Mouse (Mus musculus) ES-Bruce4 (cell line): ENCODE data around the gene Olfr1496. TPM values are rescaled to one million over a fixed set of nuclear protein-coding genes. Genes with fewer than 3 reads are reported as not detected.
"Not testable (repeated sequence)": the region's sequence is repeated elsewhere in the genome, so short reads cannot be mapped to it uniquely, and the experiment has no call there.

Source experiments
- H3K27ac ChIP-seq: 2 replicates; pipeline ENCODE4 v1.5.1; 2012; ENCODE audit warnings: low read length, inconsistent platforms; ENCODE audit not compliant: insufficient read depth
- H3K27me3 ChIP-seq: 2 replicates; pipeline ENCODE4 v1.6.1; 2012; ENCODE audit warnings: mild to moderate bottlenecking, low read length, inconsistent platforms; ENCODE audit not compliant: control insufficient read depth, poor library complexity, insufficient read depth, severe bottlenecking
- H3K36me3 ChIP-seq: 2 replicates; pipeline ENCODE4 v1.6.1; 2012; ENCODE audit warnings: inconsistent platforms, mild to moderate bottlenecking, low read length, moderate library complexity; ENCODE audit not compliant: control insufficient read depth, poor library complexity, insufficient read depth, severe bottlenecking
- H3K4me1 ChIP-seq: one replicate; pipeline ENCODE4 v1.8.1; 2011; ENCODE audit warnings: low read length; ENCODE audit not compliant: control insufficient read depth, insufficient read depth
- H3K4me3 ChIP-seq: 2 replicates; pipeline ENCODE4 v1.5.1; 2011; ENCODE audit warnings: low read depth, mild to moderate bottlenecking, low read length
- H3K9ac ChIP-seq: 2 replicates; pipeline ENCODE4 v1.6.1; 2012; ENCODE audit warnings: low read depth, mild to moderate bottlenecking, inconsistent platforms; ENCODE audit not compliant: poor library complexity, severe bottlenecking
- H3K9me3 ChIP-seq: replicated peaks from 2 replicates; pipeline ENCODE4 v1.6.1; 2012; ENCODE audit warnings: mild to moderate bottlenecking, low read length, inconsistent platforms; ENCODE audit not compliant: control insufficient read depth, poor library complexity, insufficient read depth, severe bottlenecking
- CTCF ChIP-seq: IDR thresholded peaks from one replicate; pipeline ENCODE4 v1.8.1; 2011; ENCODE audit warnings: low read depth, low read length
- EP300 ChIP-seq: IDR thresholded peaks from 2 replicates; pipeline ENCODE4 v1.6.1; 2011; ENCODE audit warnings: low read depth, low read length; ENCODE audit not compliant: insufficient read depth
- POLR2A ChIP-seq: IDR thresholded peaks from one replicate; pipeline ENCODE4 v1.8.1; 2011; ENCODE audit warnings: low read length; ENCODE audit not compliant: insufficient read depth
- polyA plus RNA-seq: library from polyadenylated mRNA; stranded (reverse); fragments of >200 nt; gene quantifications from 2 replicates; pipeline ENCODE4 v1.2.4, GENCODE M21; 2011; ENCODE audit warnings: low read depth; ENCODE audit not compliant: missing spikeins, insufficient read depth, insufficient read length

Gene Olfr1496
- not detected in 2 replicates for polyA plus RNA-seq

GRCm38 (mm10) chr19:13777578-13777977, at the start of gene Olfr1496:
Gene Olfr1496, plus strand, starts transcription at chr19:13777878.
- Histone ChIP-seq H3K9ac (no peak within 1 kb of the TSS), H3K27me3 (no peaks in the 10 kb centered on the region), H3K27ac (no peak within 1 kb of the TSS), H3K4me1 (no peaks in the 10 kb centered on the region), H3K36me3 (no peaks in the 10 kb centered on the region), H3K9me3 (no peaks in the 10 kb centered on the region), H3K4me3 (no peak within 1 kb of the TSS)
- TF ChIP-seq CTCF, result no peak
- TF ChIP-seq POLR2A, result no peak
- TF ChIP-seq EP300, result no peak

GRCm38 (mm10) chr19:13739428-13739827, 38.2 kb upstream of the Olfr1496 start, which contains the start of gene Olfr1494:
Gene Olfr1494, plus strand, starts transcription at chr19:13739728.
- Histone ChIP-seq H3K27ac (no peak within 1 kb of the TSS), H3K36me3 (no peaks in the 10 kb centered on the region), H3K9ac (no peak within 1 kb of the TSS), H3K9me3 (no peaks in the 10 kb centered on the region), H3K4me3 (no peak within 1 kb of the TSS), H3K27me3 (no peaks in the 10 kb centered on the region), H3K4me1 (no peaks in the 10 kb centered on the region)
- TF ChIP-seq POLR2A (no peak), EP300 (no peak), CTCF (no peak)

GRCm38 (mm10) chr19:13749366-13749765, 28.3 kb upstream of the Olfr1496 start:
- Histone ChIP-seq H3K4me1 (no peaks in the 10 kb centered on the region), H3K27me3 (no peaks in the 10 kb centered on the region), H3K36me3 (no peaks in the 10 kb centered on the region), H3K4me3 (no peak overlapping the region), H3K9me3 (no peaks in the 10 kb centered on the region), H3K9ac (no peak overlapping the region), H3K27ac (no peak overlapping the region)
- TF ChIP-seq EP300 (no peak), CTCF (no peak), POLR2A (no peak)

- H3K27ac ChIP-seq, result no peak within 1 kb of the TSS
- no peaks in the 10 kb centered on the region for H3K36me3 ChIP-seq
- H3K4me3 ChIP-seq, result no peak within 1 kb of the TSS
- no peaks in the 10 kb centered on the region for H3K4me1 ChIP-seq
- no peak for TF ChIP-seq POLR2A
- TF ChIP-seq CTCF, result no peak
- TF ChIP-seq EP300, result no peak
- no peaks in the 10 kb centered on the region for H3K9me3 ChIP-seq
- H3K9ac ChIP-seq, result no peak within 1 kb of the TSS
- H3K27me3 ChIP-seq, result no peaks in the 10 kb centered on the region
Observed at GRCm38 (mm10) chr19:13764306-13764705, 13.4 kb upstream of the Olfr1496 start, which contains the start of gene Olfr1495. Gene Olfr1495, plus strand, starts transcription at chr19:13764606.

GRCm38 (mm10) chr19:13768565-13769276, 9.0 kb upstream of the Olfr1496 start:
- Histone ChIP-seq H3K4me1 (no peaks in the 10 kb centered on the region), H3K9me3 (no peaks in the 10 kb centered on the region), H3K4me3 (no peak overlapping the region), H3K27ac (no peak overlapping the region), H3K36me3 (no peaks in the 10 kb centered on the region), H3K27me3 (no peaks in the 10 kb centered on the region), H3K9ac (no peak overlapping the region)
- TF ChIP-seq POLR2A (no peak), EP300 (no peak), CTCF (no peak)

- H3K27me3 ChIP-seq, result no peaks in the 10 kb centered on the region
- H3K4me3 ChIP-seq, result no peak within 1 kb of the TSS
- no peaks in the 10 kb centered on the region for H3K4me1 ChIP-seq
- no peaks in the 10 kb centered on the region for H3K36me3 ChIP-seq
- no peak within 1 kb of the TSS for H3K27ac ChIP-seq
- H3K9ac ChIP-seq, result no peak within 1 kb of the TSS
- TF ChIP-seq POLR2A (no peak), CTCF (no peak), EP300 (no peak)
- no peaks in the 10 kb centered on the region for H3K9me3 ChIP-seq
Observed at GRCm38 (mm10) chr19:13798102-13798501, 20.4 kb downstream of the Olfr1496 start, which contains the start of gene Olfr1497. Gene Olfr1497, minus strand, starts transcription at chr19:13798202.

GRCm38 (mm10) chr19:13805486-13805885, 27.8 kb downstream of the Olfr1496 start:
- H3K9ac ChIP-seq, H3K27ac ChIP-seq, H3K27me3 ChIP-seq, H3K4me1 ChIP-seq, H3K36me3 ChIP-seq, H3K4me3 ChIP-seq: not testable (repeated sequence)
- H3K9me3 ChIP-seq, result peaks cover 20% of the 10 kb centered on the region
